Mouse (Mus musculus) olfactory bulb, adult 2 months (tissue): Measurements from ENCODE around the gene Specc1. TPM values are rescaled to one million over a fixed set of nuclear protein-coding genes. Genes with fewer than 3 reads are reported as not detected.

Experiments
- H3K27ac ChIP-seq: fragments of 200-500 bp; 2 replicates; pipeline ENCODE4 v1.5.1; 2012; ENCODE audit warnings: low read depth, low read length; ENCODE audit not compliant: insufficient read depth
- H3K4me1 ChIP-seq: fragments of 200-500 bp; 2 replicates; pipeline ENCODE4 v1.6.1; 2012; ENCODE audit warnings: low read length; ENCODE audit not compliant: control insufficient read depth, insufficient read depth
- H3K4me3 ChIP-seq: fragments of 200-500 bp; 2 replicates; pipeline ENCODE4 v1.5.1; 2012; ENCODE audit warnings: mild to moderate bottlenecking, low read depth, low read length, moderate library complexity; ENCODE audit not compliant: insufficient read depth
- CTCF ChIP-seq: fragments of 200-500 bp; IDR thresholded peaks from 2 replicates; pipeline ENCODE4 v1.5.1; 2012; ENCODE audit warnings: low read depth, mild to moderate bottlenecking, low read length, moderate library complexity; ENCODE audit not compliant: insufficient read depth
- POLR2A ChIP-seq: fragments of 200-500 bp; IDR thresholded peaks from 2 replicates; pipeline ENCODE4 v1.6.1; 2012; ENCODE audit warnings: mild to moderate bottlenecking, low read depth, low read length, moderate library complexity; ENCODE audit not compliant: insufficient read depth
- WGBS: fragments of 180-500 bp; shearing (Covaris S2); methylation state at CpG from one replicate; pipeline ENCODE4 v1.1.7; 2018; 5-methylcytosine and 5-hydroxymethylcytosine counted together
- polyA plus RNA-seq: library from polyadenylated mRNA; stranded (reverse); fragments of >200 nt; gene quantifications from 2 replicates; pipeline ENCODE4 v1.2.4, GENCODE M21; 2012; ENCODE audit warnings: low replicate concordance; ENCODE audit not compliant: missing spikeins, insufficient read depth, insufficient read length

Gene Specc1
- polyA plus RNA-seq, 1 experiment: not detected

- H3K27ac ChIP-seq: no peak overlapping the region
- H3K4me3 ChIP-seq: no peak overlapping the region
- WGBS: 97% methylated on average over 3 of the region's 3 CpGs
- H3K4me1 ChIP-seq: no peaks in the 10 kb centered on the region
- TF ChIP-seq CTCF: no peak
- no peak for TF ChIP-seq POLR2A
These were observed 191.5 kb downstream of the Specc1 start for GRCm38 (mm10) chr11:62148026-62148425.

GRCm38 (mm10) chr11:62148449-62148848 is 191.9 kb downstream of the Specc1 start:
- whole genome bisulfite sequencing: 92% methylated on average over 6 of the region's 6 CpGs
- H3K27ac ChIP-seq: no peak overlapping the region
- no peaks in the 10 kb centered on the region for H3K4me1 ChIP-seq
- H3K4me3 ChIP-seq: no peak overlapping the region
- TF ChIP-seq CTCF (no peak), POLR2A (no peak)

GRCm38 (mm10) chr11:62153057-62153456 is 196.5 kb downstream of the Specc1 start:
- TF ChIP-seq CTCF (no peak), POLR2A (no peak)
- Histone ChIP-seq H3K4me1 (no peaks in the 10 kb centered on the region), H3K4me3 (no peak overlapping the region), H3K27ac (no peak overlapping the region)
- WGBS: 95% methylated on average over 4 of the region's 4 CpGs

- no peak overlapping the region for H3K27ac ChIP-seq
- TF ChIP-seq POLR2A (no peak), CTCF (no peak)
- no peaks in the 10 kb centered on the region for H3K4me1 ChIP-seq
- H3K4me3 ChIP-seq: no peak overlapping the region
- 96% methylated on average over 7 of the region's 7 CpGs for WGBS
These were observed 203.2 kb downstream of the Specc1 start for GRCm38 (mm10) chr11:62159803-62160202.

GRCm38 (mm10) chr11:62161450-62161849 is 204.9 kb downstream of the Specc1 start:
- TF ChIP-seq POLR2A (no peak), CTCF (no peak)
- Histone ChIP-seq H3K4me1 (no peaks in the 10 kb centered on the region), H3K27ac (no peak overlapping the region), H3K4me3 (no peak overlapping the region)
- WGBS: 89% methylated on average over 2 of the region's 2 CpGs

GRCm38 (mm10) chr11:62164357-62164756 is 207.8 kb downstream of the Specc1 start:
- no peak overlapping the region for H3K4me3 ChIP-seq
- TF ChIP-seq CTCF: no peak
- WGBS: 98% methylated on average over 3 of the region's 3 CpGs
- H3K4me1 ChIP-seq: no peaks in the 10 kb centered on the region
- no peak overlapping the region for H3K27ac ChIP-seq

- no peak overlapping the region for H3K27ac ChIP-seq
- H3K4me1 ChIP-seq: no peaks in the 10 kb centered on the region
- no peak for TF ChIP-seq POLR2A
- TF ChIP-seq CTCF: no peak
- WGBS: 74% methylated on average over 3 of the region's 3 CpGs
- no peak overlapping the region for H3K4me3 ChIP-seq
These were observed 209.9 kb downstream of the Specc1 start for GRCm38 (mm10) chr11:62166503-62166902.

GRCm38 (mm10) chr11:62168146-62168545 is 211.6 kb downstream of the Specc1 start:
- TF ChIP-seq CTCF: no peak
- TF ChIP-seq POLR2A: no peak
- no peak overlapping the region for H3K4me3 ChIP-seq
- whole genome bisulfite sequencing: 96% methylated on average over 3 of the region's 3 CpGs

GRCm38 (mm10) chr11:62177395-62178113 is 221.0 kb downstream of the Specc1 start:
- no peaks in the 10 kb centered on the region for H3K4me1 ChIP-seq
- H3K27ac ChIP-seq: no peak overlapping the region
- no peak overlapping the region for H3K4me3 ChIP-seq
- TF ChIP-seq POLR2A (no peak), CTCF (no peak)
- WGBS: 94% methylated on average over 10 of the region's 10 CpGs

More at GRCm38 (mm10) chr11:62168146-62168545, 211.6 kb downstream of the Specc1 start:
- H3K4me1 ChIP-seq: no peaks in the 10 kb centered on the region
- H3K27ac ChIP-seq: no peak overlapping the region

GRCm38 (mm10) chr11:62180791-62181190 is 224.2 kb downstream of the Specc1 start:
- H3K27ac ChIP-seq: no peak overlapping the region
- no peak for TF ChIP-seq CTCF
- no peak for TF ChIP-seq POLR2A
- H3K4me3 ChIP-seq: no peak overlapping the region
- no peaks in the 10 kb centered on the region for H3K4me1 ChIP-seq
- 97% methylated on average over 6 of the region's 6 CpGs for WGBS
